Mouse (Mus musculus) megakaryocyte, embryonic 14.5 days (primary cell): ENCODE measurements around the gene Nfib.

Experiments used
- FLI1 ChIP-seq: IDR thresholded peaks from 2 replicates; pipeline ENCODE4 v1.6.1; 2012; ENCODE audit warnings: low read length, inconsistent platforms, mixed read lengths
- GATA1 ChIP-seq: IDR thresholded peaks from 3 replicates; pipeline ENCODE4 v1.6.1; 2012; ENCODE audit warnings: mixed read lengths, low read length, inconsistent platforms, borderline replicate concordance

- TF ChIP-seq GATA1 (no peak), FLI1 (no peak)
These were observed 453.5 kb downstream of the Nfib start for GRCm38 (mm10) chr4:82252054-82252453.
